ENCODE assay signal across 8 mouse cellular contexts in the genomic region with DNA sequence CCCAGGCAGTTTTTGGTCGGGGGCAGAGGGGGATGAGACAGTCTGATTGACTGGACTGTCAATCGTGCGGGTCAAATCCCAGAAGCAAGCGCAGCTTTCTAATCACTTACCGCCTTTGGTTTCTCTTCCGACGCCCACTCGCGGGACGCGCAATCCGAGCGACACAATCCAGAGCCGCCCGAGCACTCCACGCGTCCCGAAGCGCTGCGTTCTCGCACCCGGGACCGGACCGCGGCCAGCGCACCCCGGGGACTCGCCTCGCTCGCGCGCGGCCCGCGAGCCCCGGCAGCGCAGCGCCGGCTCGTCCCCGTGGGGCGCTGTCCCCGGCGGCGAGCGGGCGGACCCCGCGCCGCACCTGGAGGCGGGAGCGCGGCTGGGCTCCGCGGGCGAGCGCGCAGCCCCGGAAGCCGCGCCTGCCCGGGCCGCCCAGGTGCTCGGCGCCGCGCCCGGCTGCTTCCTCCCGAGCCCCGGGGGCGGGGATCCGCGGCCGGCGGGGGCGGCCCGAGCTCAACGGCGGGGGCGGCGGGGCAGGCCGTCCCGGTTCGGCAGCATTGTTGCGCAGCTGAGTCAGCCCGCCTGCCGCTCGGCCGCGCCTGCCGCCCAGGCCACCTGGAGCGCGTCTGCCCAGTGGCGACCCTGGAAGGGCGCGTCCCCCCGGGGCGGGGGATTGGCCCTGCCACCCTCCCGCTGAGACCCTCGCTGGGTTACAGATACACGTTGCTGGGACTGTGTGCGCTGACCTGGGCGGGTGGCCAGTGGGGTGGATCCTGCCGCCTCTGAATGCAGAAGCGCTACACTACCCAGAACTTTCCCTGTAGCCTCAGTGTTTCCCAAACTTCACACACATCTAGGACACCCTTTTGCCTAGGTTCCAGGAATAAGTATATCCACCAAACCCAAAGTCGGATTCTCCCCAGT. TPM values are rescaled to one million over a fixed set of nuclear protein-coding genes. Genes with fewer than 3 reads are reported as not detected.
DNase-seq lines count a peak whose midpoint lies in the region; ATAC-seq and TF ChIP-seq lines count a peak whose summit lies in the region.

TSS of gene Arap2 (minus strand) at position 376 of the 918 bp plus-strand sequence.

- peaks cover 5% of the 10 kb centered on the region; the same call in 1 of the 2 replicates for H3K4me1 ChIP-seq in forebrain, embryonic 13.5 days
- peaks cover 20% of the 10 kb centered on the region for H3K4me1 ChIP-seq in heart, postnatal 0 days (ENCODE audit: control insufficient read depth, insufficient read depth)
- peaks cover 12% of the 10 kb centered on the region for H3K4me1 ChIP-seq in liver, postnatal 0 days (ENCODE audit: insufficient read depth)
- H3K4me1 ChIP-seq in neural tube, embryonic 12.5 days = no peaks in the 10 kb centered on the region
- no peaks in the 10 kb centered on the region for H3K4me1 ChIP-seq in stomach, postnatal 0 days (replicated peaks; ENCODE audit: control insufficient read depth, insufficient read depth)

- peak; percentile 90 for ATAC-seq in forebrain, embryonic 13.5 days
- peak; percentile 74 for ATAC-seq in heart, postnatal 0 days (ENCODE audit: insufficient read depth, low read depth)
- ATAC-seq in liver, postnatal 0 days = peak; percentile 93
- peak; percentile 82 for ATAC-seq in neural tube, embryonic 12.5 days (ENCODE audit: low FRiP score, low read depth)
- peak; percentile 97 for ATAC-seq in stomach, postnatal 0 days (ENCODE audit: low FRiP score, low TSS enrichment)

- H3K4me2 ChIP-seq in forebrain, embryonic 13.5 days = peak within 1 kb of the TSS; percentile 87
- H3K4me2 ChIP-seq in heart, postnatal 0 days (ENCODE audit: low read depth, low read length) = peak within 1 kb of the TSS; percentile 95
- H3K4me2 ChIP-seq in liver, postnatal 0 days (ENCODE audit: low read depth, low read length) = peak within 1 kb of the TSS; percentile 71
- H3K4me2 ChIP-seq in neural tube, embryonic 12.5 days (replicated peaks) = peak within 1 kb of the TSS; percentile 90
- peak within 1 kb of the TSS; percentile 77 for H3K4me2 ChIP-seq in stomach, postnatal 0 days (replicated peaks; ENCODE audit: low read depth)

- no peaks in the 10 kb centered on the region for H3K9me3 ChIP-seq in forebrain, embryonic 13.5 days (replicated peaks)
- H3K9me3 ChIP-seq in heart, postnatal 0 days (replicated peaks; ENCODE audit: control insufficient read depth, low read length) = no peaks in the 10 kb centered on the region
- H3K9me3 ChIP-seq in liver, postnatal 0 days (ENCODE audit: low read length) = no peaks in the 10 kb centered on the region
- no peaks in the 10 kb centered on the region for H3K9me3 ChIP-seq in neural tube, embryonic 12.5 days
- no peaks in the 10 kb centered on the region for H3K9me3 ChIP-seq in stomach, postnatal 0 days (ENCODE audit: control insufficient read depth, low read length)

- H3K27ac ChIP-seq in forebrain, embryonic 13.5 days = no peak within 1 kb of the TSS
- peak within 1 kb of the TSS; percentile 51 for H3K27ac ChIP-seq in heart, postnatal 0 days (ENCODE audit: low read depth)
- peak within 1 kb of the TSS; percentile 68 for H3K27ac ChIP-seq in liver, postnatal 0 days (ENCODE audit: low read depth)
- H3K27ac ChIP-seq in neural tube, embryonic 12.5 days = no peak within 1 kb of the TSS
- H3K27ac ChIP-seq in stomach, postnatal 0 days (replicated peaks) = peak within 1 kb of the TSS; percentile 92

- peak; percentile 52 to 71 for DNase-seq in left cerebral cortex, adult 18-20 months (ENCODE audit: low spot score in 2 of 2)
- DNase-seq in left cerebral cortex, adult 11 months (ENCODE audit: low spot score) = no peak
- DNase-seq in heart, postnatal 0 days (ENCODE audit: low spot score) = peak; percentile 25
- peak; percentile 74 to 90 for DNase-seq in kidney, postnatal 25 days
- DNase-seq in liver, postnatal 0 days = peak; percentile 75
- DNase-seq in stomach, postnatal 0 days (ENCODE audit: low spot score) = peak; percentile 88

- H3K27me3 ChIP-seq in forebrain, embryonic 13.5 days = peaks cover 7% of the 10 kb centered on the region; the same call in 1 of the 2 replicates
- no peaks in the 10 kb centered on the region for H3K27me3 ChIP-seq in heart, postnatal 0 days (ENCODE audit: control insufficient read depth, insufficient read depth, low read length)
- H3K27me3 ChIP-seq in liver, postnatal 0 days (ENCODE audit: insufficient read depth, low read length) = no peaks in the 10 kb centered on the region
- no peaks in the 10 kb centered on the region; the same call in 1 of the 2 replicates for H3K27me3 ChIP-seq in neural tube, embryonic 12.5 days (replicated peaks)
- H3K27me3 ChIP-seq in stomach, postnatal 0 days (ENCODE audit: control insufficient read depth, insufficient read depth, low read length) = no peaks in the 10 kb centered on the region

- peak within 1 kb of the TSS; percentile 63 for H3K4me3 ChIP-seq in forebrain, embryonic 13.5 days
- H3K4me3 ChIP-seq in heart, postnatal 0 days (ENCODE audit: low read depth, low read length) = peak within 1 kb of the TSS; percentile 76
- H3K4me3 ChIP-seq in liver, postnatal 0 days (ENCODE audit: low read depth, low read length) = peak within 1 kb of the TSS; percentile 59
- peak within 1 kb of the TSS; percentile 78 for H3K4me3 ChIP-seq in neural tube, embryonic 12.5 days
- peak within 1 kb of the TSS; percentile 60 for H3K4me3 ChIP-seq in stomach, postnatal 0 days (ENCODE audit: low read depth, low read length)

- no peak for TF ChIP-seq CTCF in heart, postnatal 0 days (IDR thresholded peaks at IDR 0.05; ENCODE audit: low read depth)
- TF ChIP-seq CTCF in liver, postnatal 0 days (IDR thresholded peaks at IDR 0.05; ENCODE audit: low read depth) = no peak
- TF ChIP-seq CTCF in stomach, postnatal 0 days (IDR thresholded peaks at IDR 0.05; ENCODE audit: low read depth) = no peak

- no peaks in the 10 kb centered on the region for H3K36me3 ChIP-seq in forebrain, embryonic 13.5 days (ENCODE audit: poor library complexity, severe bottlenecking)
- H3K36me3 ChIP-seq in heart, postnatal 0 days (replicated peaks; ENCODE audit: control insufficient read depth, insufficient read depth, low read length) = no peaks in the 10 kb centered on the region
- no peaks in the 10 kb centered on the region for H3K36me3 ChIP-seq in liver, postnatal 0 days (replicated peaks; ENCODE audit: insufficient read depth, low read length)
- H3K36me3 ChIP-seq in neural tube, embryonic 12.5 days = no peaks in the 10 kb centered on the region
- H3K36me3 ChIP-seq in stomach, postnatal 0 days (ENCODE audit: control insufficient read depth, insufficient read depth, low read length) = no peaks in the 10 kb centered on the region

- peak within 1 kb of the TSS; percentile 69 for H3K9ac ChIP-seq in forebrain, embryonic 13.5 days
- peak within 1 kb of the TSS; percentile 71 for H3K9ac ChIP-seq in heart, postnatal 0 days (replicated peaks; ENCODE audit: low read depth, low read length)
- H3K9ac ChIP-seq in liver, postnatal 0 days (replicated peaks) = peak within 1 kb of the TSS; percentile 72
- peak within 1 kb of the TSS; percentile 57 for H3K9ac ChIP-seq in neural tube, embryonic 12.5 days
- peak within 1 kb of the TSS; percentile 70 for H3K9ac ChIP-seq in stomach, postnatal 0 days (ENCODE audit: low read length)

- WGBS in forebrain, embryonic 13.5 days = under 1% methylated on average over 71 of the region's 106 CpGs
- WGBS in heart, postnatal 0 days = under 1% methylated on average over 104 of the region's 106 CpGs
- 1% methylated on average over 59 of the region's 106 CpGs for WGBS in liver, postnatal 0 days (ENCODE audit: insufficient replicate concordance)
- WGBS in neural tube, embryonic 12.5 days = under 1% methylated on average over 99 of the region's 106 CpGs
- WGBS in stomach, postnatal 0 days = under 1% methylated on average over 90 of the region's 106 CpGs

- TF ChIP-seq EP300 in heart, postnatal 0 days (IDR thresholded peaks at IDR 0.05; ENCODE audit: low read depth) = no peak
- no peak for TF ChIP-seq EP300 in liver, postnatal 0 days (IDR thresholded peaks at IDR 0.05; ENCODE audit: low read depth)
- no peak for TF ChIP-seq EP300 in stomach, postnatal 0 days (optimal IDR thresholded peaks at IDR 0.05)

RNA-seq across cellular contexts. Expression of gene Arap2, which starts in this region (rescaled TPM):
- 10 to 100 TPM; 70.2 to 75.6 TPM for total RNA-seq in left cerebral cortex, adult 18-20 months (2021)
- 1.7 and 3.5 TPM in 2 replicates for polyA plus RNA-seq in forebrain, embryonic 13.5 days (2015; fragmentation: Nextera tagmentation; extraction: Ambion mirVana)
- 2.1 and 4.3 TPM in 2 replicates for total RNA-seq in heart, postnatal 0 days (2014; rRNA removed; ENCODE audit: low replicate concordance)
- 2.2 and 2.7 TPM in 2 replicates for polyA plus RNA-seq in heart, postnatal 0 days (2015; fragmentation: Nextera tagmentation; extraction: Ambion mirVana)
- polyA plus RNA-seq in liver, postnatal 0 days (2015; fragmentation: Nextera tagmentation; extraction: Ambion mirVana) = 6.8 and 7.9 TPM in 2 replicates
- polyA plus RNA-seq in neural tube, embryonic 12.5 days (2016; fragmentation: Nextera tagmentation; extraction: Ambion mirVana) = 1.1 and 1.8 TPM in 2 replicates
- 18.5 and 18.7 TPM in 2 replicates for polyA plus RNA-seq in stomach, postnatal 0 days (2015; fragmentation: Nextera tagmentation; extraction: Ambion mirVana)

Comparison
In these comparisons a context has a peak if more than half of its experiments do, and no peak if none do; other contexts are left out.
1. RNA of gene Arap2 (total RNA-seq): 70.2 to 75.6 TPM in left cerebral cortex, adult 18-20 months; 2.1 to 4.3 TPM in heart, postnatal 0 days; every median in the first group is over 10 times any median in the second.
2. H3K27ac ChIP-seq: peak in heart, postnatal 0 days (single experiment), liver, postnatal 0 days (single experiment) and stomach, postnatal 0 days (single experiment); none in forebrain, embryonic 13.5 days (single experiment) and neural tube, embryonic 12.5 days (single experiment).
3. Peak in every context shown above with its lines, with median percentiles within 50 percentile points of each other: ATAC-seq, H3K4me2 ChIP-seq, H3K4me3 ChIP-seq and H3K9ac ChIP-seq.